Mouse (Mus musculus) cerebellum, adult 2 months (tissue): Measurements from ENCODE around the gene Sun5. TPM values are rescaled to one million over a fixed set of nuclear protein-coding genes. Genes with fewer than 3 reads are reported as not detected.
"Not testable (repeated sequence)": the region's sequence is repeated elsewhere in the genome, so short reads cannot be mapped to it uniquely, and the experiment has no call there.

Experiments used
- DNase-seq, 2 experiments: peaks; one replicate each; pipeline ENCODE4 v3.0.0; 2021
- H3K27ac ChIP-seq: fragments of 200-500 bp; 2 replicates; pipeline ENCODE4 v1.5.1; 2012; ENCODE audit warnings: low read length, control low read depth, inconsistent platforms; ENCODE audit not compliant: insufficient read depth
- H3K27me3 ChIP-seq: fragments of 200-500 bp; 2 replicates; pipeline ENCODE4 v1.6.1; 2012; ENCODE audit warnings: inconsistent platforms, mild to moderate bottlenecking, low read length, moderate library complexity; ENCODE audit not compliant: control insufficient read depth, insufficient read depth
- H3K4me1 ChIP-seq: fragments of 200-500 bp; 2 replicates; pipeline ENCODE4 v1.6.1; 2011; ENCODE audit warnings: low read length; ENCODE audit not compliant: control insufficient read depth, insufficient read depth
- H3K4me3 ChIP-seq: fragments of 200-500 bp; replicated peaks from 2 replicates; pipeline ENCODE3; 2011; ENCODE audit warnings: mild to moderate bottlenecking, low read depth, low read length, control low read depth; ENCODE audit not compliant: insufficient read depth
- CTCF ChIP-seq: fragments of 200-500 bp; IDR thresholded peaks from 2 replicates; pipeline ENCODE4 v1.5.1; 2011; ENCODE audit warnings: low read depth, mild to moderate bottlenecking, control low read depth, low read length, moderate library complexity, borderline replicate concordance; ENCODE audit not compliant: insufficient read depth
- POLR2A ChIP-seq: fragments of 200-500 bp; IDR thresholded peaks from 2 replicates; pipeline ENCODE4 v1.6.1; 2011; ENCODE audit warnings: low read length, control low read depth, borderline replicate concordance; ENCODE audit not compliant: insufficient read depth
- WGBS: fragments of 180-500 bp; shearing (Covaris S2); methylation state at CpG from one replicate; pipeline ENCODE4 v1.1.7; 2018; 5-methylcytosine and 5-hydroxymethylcytosine counted together
- polyA plus RNA-seq: library from polyadenylated mRNA; depleted of rRNA; stranded (reverse); fragments of >200 nt; gene quantifications from 2 replicates; pipeline ENCODE4 v1.2.3, GENCODE M21; 2012; rRNA removed

Sun5 gene
- polyA plus RNA-seq, 1 experiment, result not detected

DNA sequence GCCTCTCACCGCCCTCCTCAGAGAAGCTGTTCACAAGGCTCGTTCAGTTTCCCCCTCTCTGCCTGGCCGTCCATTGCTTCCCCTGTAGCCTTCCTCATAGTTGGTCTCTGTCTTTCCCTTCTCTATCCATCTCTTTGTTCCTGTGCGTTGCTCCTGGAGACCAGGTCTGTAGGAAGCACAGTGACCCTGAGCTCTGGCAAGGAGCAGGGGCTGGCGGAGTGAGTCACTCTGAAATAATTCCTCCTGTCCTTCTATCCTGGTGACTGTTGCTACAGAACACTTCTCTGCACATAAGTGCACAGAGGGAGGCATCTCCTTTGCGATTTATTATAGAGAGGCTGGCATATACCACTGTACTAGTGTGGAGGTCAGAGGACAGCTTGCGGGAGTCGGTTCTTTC is 62.7 kb downstream of the Sun5 start:
- H3K27ac ChIP-seq, result no peak overlapping the region
- TF ChIP-seq POLR2A (no peak), CTCF (no peak)
- 84% methylated on average over 8 of the region's 8 CpGs for WGBS
- no peaks in the 10 kb centered on the region for H3K4me1 ChIP-seq
- H3K4me3 ChIP-seq, result no peak overlapping the region
- DNase-seq, result no peak
- no peaks in the 10 kb centered on the region for H3K27me3 ChIP-seq

DNA sequence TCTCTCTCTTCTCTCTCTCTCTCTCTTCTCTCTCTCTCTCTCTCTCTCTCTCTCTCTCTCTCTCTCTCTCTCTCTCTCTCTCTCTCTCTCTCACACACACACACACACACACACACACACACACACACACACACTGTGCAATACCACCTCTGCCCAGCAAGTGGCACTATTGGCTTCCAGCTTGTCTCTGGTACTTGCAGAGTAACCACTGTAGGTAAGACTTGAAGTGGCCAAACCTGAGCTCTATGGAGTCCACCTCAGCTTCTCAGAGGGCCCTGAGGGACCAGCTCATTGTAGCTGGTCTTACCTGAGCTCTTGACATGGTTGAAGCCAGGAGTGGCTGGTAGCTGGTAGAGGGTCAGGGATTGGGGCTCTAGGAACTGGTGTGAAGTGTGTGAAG is 63.4 kb downstream of the Sun5 start:
- not testable (repeated sequence) for H3K27me3 ChIP-seq, H3K4me3 ChIP-seq, H3K4me1 ChIP-seq, H3K27ac ChIP-seq
- peak; percentile 73 to 82 for DNase-seq
- peak; percentile 83 for TF ChIP-seq CTCF

Other genes starting within 250 kb of the Sun5 start
- 30.2 and 32.5 TPM in 2 replicates for gene Commd7, start 238.3 kb downstream of the Sun5 start, polyA plus RNA-seq
- 1.6 and 2.6 TPM in 2 replicates for gene Dnmt3b, start 221.6 kb downstream of the Sun5 start, polyA plus RNA-seq
- gene Dnmt3c, start 174.4 kb downstream of the Sun5 start, polyA plus RNA-seq, result 0.06 and 0.10 TPM in 2 replicates
- 19.6 and 22.8 TPM in 2 replicates for gene Mapre1, start 129.8 kb downstream of the Sun5 start, polyA plus RNA-seq
- 0.23 and 0.29 TPM in 2 replicates for gene Efcab8, start 91.2 kb downstream of the Sun5 start, polyA plus RNA-seq
- gene Bpifb2, start 4.0 kb upstream of the Sun5 start, polyA plus RNA-seq, result 0.31 and 0.59 TPM in 2 replicates
- 0.16 and 0.22 TPM in 2 replicates for gene Bpifb6, start 29.3 kb upstream of the Sun5 start, polyA plus RNA-seq
- gene Bpifb3, start 47.1 kb upstream of the Sun5 start, polyA plus RNA-seq, result not detected in 2 replicates
- gene Bpifb4, start 67.1 kb upstream of the Sun5 start, polyA plus RNA-seq, result 0.05 and 0.13 TPM in 2 replicates
- gene Bpifa6, start 103.9 kb upstream of the Sun5 start, polyA plus RNA-seq, result not detected in 2 replicates
- not detected in 2 replicates for gene Bpifa2, start 137.2 kb upstream of the Sun5 start, polyA plus RNA-seq